Mouse (Mus musculus) thymus, adult 2 months (tissue): ENCODE results near the gene Gpr176.

Source experiments
- CTCF ChIP-seq: fragments of 200-500 bp; IDR thresholded peaks from 2 replicates; pipeline ENCODE4 v1.5.1; 2012; ENCODE audit warnings: mild to moderate bottlenecking, control low read depth, low read length, moderate library complexity, borderline replicate concordance; ENCODE audit not compliant: control insufficient read depth, poor library complexity, insufficient read depth; ENCODE audit errors: extremely low read depth
- POLR2A ChIP-seq: fragments of 200-500 bp; IDR thresholded peaks from 2 replicates; pipeline ENCODE4 v1.6.1; 2012; ENCODE audit warnings: mild to moderate bottlenecking, low read length, control low read depth, moderate library complexity; ENCODE audit not compliant: control insufficient read depth, poor library complexity, insufficient read depth; ENCODE audit errors: extremely low read depth

GRCm38 (mm10) chr2:118406811-118407210 lies 33.6 kb upstream of the Gpr176 start:
- TF ChIP-seq CTCF (no peak), POLR2A (no peak)
